Mouse (Mus musculus) megakaryocyte, embryonic 14.5 days (primary cell): ENCODE results near the gene Kif3c.

Source experiments
- FLI1 ChIP-seq: IDR thresholded peaks from 2 replicates; pipeline ENCODE4 v1.6.1; 2012; ENCODE audit warnings: low read length, inconsistent platforms, mixed read lengths
- GATA1 ChIP-seq: IDR thresholded peaks from 3 replicates; pipeline ENCODE4 v1.6.1; 2012; ENCODE audit warnings: mixed read lengths, low read length, inconsistent platforms, borderline replicate concordance

GRCm38 (mm10) chr12:3424179-3424578 is 59.2 kb downstream of the Kif3c start:
- TF ChIP-seq FLI1 = no peak
- no peak for TF ChIP-seq GATA1
